Mouse (Mus musculus) sigmoid colon, adult 10 weeks (tissue): ENCODE data around the gene Olfr763. TPM values are rescaled to one million over a fixed set of nuclear protein-coding genes. Genes with fewer than 3 reads are reported as not detected.

Experiments
- polyA plus RNA-seq: library from polyadenylated mRNA; stranded (reverse); fragments of 350-450 nt; fragmentation: Illumina TruSeq; extraction: RNeasy Lipid Tissue Mini Kit (QIAGEN cat#74804); gene quantifications from one replicate; pipeline ENCODE4 v1.2.3, GENCODE M21; 2014; ENCODE audit warnings: low read depth, low replicate concordance

Gene Olfr763
- polyA plus RNA-seq, result not detected

DNA sequence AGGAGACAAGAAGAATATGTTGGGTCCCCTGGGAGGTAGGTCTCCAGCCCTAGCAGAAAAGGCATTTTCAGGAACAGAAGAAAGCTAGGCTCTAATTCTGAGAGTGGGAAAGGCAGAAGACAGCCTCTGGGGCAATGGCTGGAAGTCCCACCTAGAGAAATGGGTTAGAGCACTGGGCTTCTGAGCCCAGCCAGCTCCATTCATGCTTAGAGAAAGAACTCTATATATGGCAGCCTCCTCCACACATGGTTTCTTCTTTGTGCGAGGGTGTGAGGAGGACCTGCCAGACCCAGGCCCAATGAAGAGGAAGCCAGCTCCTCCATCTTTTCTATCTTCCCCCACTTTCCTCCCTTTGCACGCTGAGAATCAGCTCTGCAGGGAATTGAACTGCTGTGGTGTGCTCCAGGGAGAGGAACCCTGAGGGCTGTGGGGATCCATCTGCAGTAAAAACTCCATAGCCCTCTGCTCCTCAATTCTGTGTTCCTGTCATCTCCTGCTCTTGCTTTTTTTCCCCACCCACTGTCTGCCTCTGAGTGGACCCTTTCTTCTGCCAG is at the start of gene Olfr763:
Gene Olfr763, plus strand, starts transcription at position 504 of the 554 bp plus-strand sequence.

GRCm38 (mm10) chr10:128989131-128989530 is 21.5 kb upstream of the Olfr763 start, which contains the start of gene Olfr9:
Olfr9 (plus strand) TSS chr10:128989431.

DNA sequence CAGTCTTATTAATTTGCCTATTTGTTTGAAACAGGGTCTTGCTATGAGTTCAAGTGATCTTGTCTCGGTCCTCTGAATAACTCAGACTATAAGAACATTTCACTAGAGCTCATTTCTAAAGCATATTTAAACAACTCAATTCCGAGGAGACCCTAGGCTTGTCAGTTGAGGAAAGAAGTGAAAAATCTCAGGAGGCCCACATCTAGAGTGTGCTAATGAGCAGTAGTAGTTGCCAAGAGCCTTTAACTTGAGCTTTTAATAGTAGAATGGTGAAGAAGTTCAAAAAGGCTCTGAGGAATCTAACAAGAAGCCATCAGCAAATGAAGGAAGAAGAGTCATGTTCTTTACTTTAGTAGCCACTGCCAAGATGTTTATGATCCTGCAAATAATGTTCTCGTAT is 29.2 kb downstream of the Olfr763 start, which contains the start of gene Olfr764-ps1:
Gene Olfr764-ps1, minus strand, starts transcription at position 101 of the 400 bp plus-strand sequence.

GRCm38 (mm10) chr10:129049898-129050297 is 39.3 kb downstream of the Olfr763 start, which contains the start of gene Olfr765:
Olfr765 (minus strand) TSS chr10:129049998.

Other genes with a start within 250 kb of the Olfr763 start
- gene Mmp19, start 219.9 kb upstream of the Olfr763 start, polyA plus RNA-seq, result 7.0 TPM
- 61.1 TPM for gene Dnajc14, start 206.7 kb upstream of the Olfr763 start, polyA plus RNA-seq
- gene Tmem198b, start 206.4 kb upstream of the Olfr763 start, polyA plus RNA-seq, result 8.0 TPM
- 258 TPM for gene Sarnp, start 193.5 kb upstream of the Olfr763 start, polyA plus RNA-seq
- 259 TPM for gene Ormdl2, start 189.1 kb upstream of the Olfr763 start, polyA plus RNA-seq
- gene Gdf11, start 119.1 kb upstream of the Olfr763 start, polyA plus RNA-seq, result 2.7 TPM
- 777 TPM for gene Cd63, start 109.8 kb upstream of the Olfr763 start, polyA plus RNA-seq
- gene Rdh5, start 87.9 kb upstream of the Olfr763 start, polyA plus RNA-seq, result 3.9 TPM
- gene Bloc1s1, start 86.8 kb upstream of the Olfr763 start, polyA plus RNA-seq, result not detected
- gene Itga7, start 77.0 kb upstream of the Olfr763 start, polyA plus RNA-seq, result 4.2 TPM
- gene Mettl7b, start 49.8 kb upstream of the Olfr763 start, polyA plus RNA-seq, result 20.4 TPM
- gene Olfr9, start 21.4 kb upstream of the Olfr763 start, polyA plus RNA-seq, result not detected
- not detected for gene Olfr764-ps1, start 29.1 kb downstream of the Olfr763 start, polyA plus RNA-seq
- gene Olfr765, start 39.2 kb downstream of the Olfr763 start, polyA plus RNA-seq, result not detected
- gene Olfr766-ps1, start 58.2 kb downstream of the Olfr763 start, polyA plus RNA-seq, result not detected
- gene Olfr767, start 72.1 kb downstream of the Olfr763 start, polyA plus RNA-seq, result not detected
- not detected for gene Olfr768, start 88.6 kb downstream of the Olfr763 start, polyA plus RNA-seq
- not detected for gene Olfr769, start 107.1 kb downstream of the Olfr763 start, polyA plus RNA-seq
- gene Olfr770, start 128.2 kb downstream of the Olfr763 start, polyA plus RNA-seq, result not detected
- gene Olfr771, start 154.0 kb downstream of the Olfr763 start, polyA plus RNA-seq, result not detected
- not detected for gene Olfr772, start 167.1 kb downstream of the Olfr763 start, polyA plus RNA-seq
- gene Olfr773, start 176.6 kb downstream of the Olfr763 start, polyA plus RNA-seq, result not detected
- not detected for gene Olfr774, start 225.4 kb downstream of the Olfr763 start, polyA plus RNA-seq
- gene Olfr775, start 237.6 kb downstream of the Olfr763 start, polyA plus RNA-seq, result not detected
- not detected for gene Olfr776, start 248.3 kb downstream of the Olfr763 start, polyA plus RNA-seq